15 mouse cellular contexts compared by ENCODE assay signal in the genomic region with DNA sequence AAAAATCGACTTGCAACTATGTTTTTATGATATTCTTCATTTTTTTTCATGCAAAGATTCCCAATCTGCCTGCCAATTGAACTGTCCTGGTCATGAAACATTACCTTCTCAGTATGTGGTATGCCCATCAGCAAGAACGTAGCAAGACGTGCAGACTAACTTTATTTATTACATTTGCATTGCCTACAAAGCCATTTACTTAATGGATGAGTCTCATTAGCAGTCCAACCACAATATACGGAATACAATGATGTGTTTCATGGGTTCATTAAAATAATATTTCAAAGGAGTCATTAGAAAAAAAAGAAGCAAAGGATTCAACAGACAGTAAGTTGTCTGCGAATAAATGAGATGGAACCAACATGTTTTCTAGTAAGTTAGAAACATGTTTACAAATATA.
"Had no signal": no experiment of that assay in that cellular context is flagged by ENCODE, and none has a peak within 500 bp of the region (broad histone marks: within the 10 kb centered on the region; RNA-seq: fewer than 3 reads in every experiment).

No protein-coding gene starts in this region.

- H3K9me3 ChIP-seq: neural tube, embryonic 12.5 days; stomach, embryonic 15.5 days had no signal

- H3K4me1 ChIP-seq: neural tube, embryonic 12.5 days; stomach, embryonic 15.5 days had no signal

- H3K4me3 ChIP-seq: neural tube, embryonic 12.5 days; stomach, embryonic 15.5 days had no signal

- H3K27me3 ChIP-seq: neural tube, embryonic 12.5 days; stomach, embryonic 15.5 days had no signal

- H3K27ac ChIP-seq: neural tube, embryonic 12.5 days; stomach, embryonic 15.5 days; stomach, postnatal 0 days had no signal

- H3K36me3 ChIP-seq: neural tube, embryonic 12.5 days; stomach, embryonic 15.5 days had no signal

- H3K4me2 ChIP-seq: neural tube, embryonic 12.5 days; stomach, embryonic 15.5 days had no signal

- H3K9ac ChIP-seq: neural tube, embryonic 12.5 days; stomach, embryonic 15.5 days had no signal

- DNase-seq: retina, postnatal 1 day; right cerebral cortex, adult 18-20 months; right cerebral cortex, postnatal 14 days; right cerebral cortex, postnatal 25 days; right cerebral cortex, postnatal 4 days; spleen, adult 18-20 months; thymus, adult 18-20 months; thymus, adult 2 months; thymus, postnatal 14 days; thymus, postnatal 25 days; thymus, postnatal 36 days; thymus, postnatal 4 days had no signal
